Mouse (Mus musculus): ENCODE measurements around the gene Fgd5. TPM values are rescaled to one million over a fixed set of nuclear protein-coding genes. Genes with fewer than 3 reads are reported as not detected.
"Not testable (repeated sequence)": the region's sequence is repeated elsewhere in the genome, so short reads cannot be mapped to it uniquely, and the experiment has no call there.

The Fgd5 gene
- 8.0 and 8.3 TPM in 2 replicates for polyA plus RNA-seq (2014; fragmentation: Nextera tagmentation; extraction: Ambion mirVana)

- H3K4me2 ChIP-seq: peak within 1 kb of the TSS; percentile 75
- H3K27me3 ChIP-seq (replicated peaks; ENCODE audit: control insufficient read depth, insufficient read depth, low read length): peaks cover 40% of the 10 kb centered on the region
- DNase-seq (ENCODE audit: low spot score) (peak; percentile 44), ATAC-seq (replicated peaks; ENCODE audit: low FRiP score) (0 out of 2 replicates have a peak, but pooled peaks have one; percentile 21)
- H3K36me3 ChIP-seq (ENCODE audit: control insufficient read depth, insufficient read depth, low read length): no peaks in the 10 kb centered on the region
- H3K9me3 ChIP-seq (ENCODE audit: control insufficient read depth, low read length): no peaks in the 10 kb centered on the region
- H3K27ac ChIP-seq (ENCODE audit: low read depth, low read length): no peak within 1 kb of the TSS
- WGBS: 3% methylated on average over 47 of the region's 62 CpGs
- H3K4me1 ChIP-seq (replicated peaks; ENCODE audit: control insufficient read depth, insufficient read depth, low read length): no peaks in the 10 kb centered on the region
- peak within 1 kb of the TSS; percentile 54 for H3K9ac ChIP-seq (ENCODE audit: low read depth, low read length)
- H3K4me3 ChIP-seq (ENCODE audit: low read depth, low read length): peak within 1 kb of the TSS; percentile 59
These were observed at the start of gene Fgd5 for GRCm38 (mm10) chr6:91978371-91979300. Gene Fgd5 (plus strand): TSS chr6:91978878.

- ATAC-seq (replicated peaks; ENCODE audit: low FRiP score) (no peak), DNase-seq (ENCODE audit: low spot score) (no peak)
- 83% methylated on average over 5 of the region's 5 CpGs for WGBS
- H3K36me3 ChIP-seq (ENCODE audit: control insufficient read depth, insufficient read depth, low read length): no peaks in the 10 kb centered on the region
- no peak overlapping the region for H3K9ac ChIP-seq (ENCODE audit: low read depth, low read length)
- H3K9me3 ChIP-seq (ENCODE audit: control insufficient read depth, low read length): no peaks in the 10 kb centered on the region
- no peak overlapping the region for H3K4me3 ChIP-seq (ENCODE audit: low read depth, low read length)
- no peak overlapping the region for H3K27ac ChIP-seq (ENCODE audit: low read depth, low read length)
- H3K27me3 ChIP-seq (replicated peaks; ENCODE audit: control insufficient read depth, insufficient read depth, low read length): no peaks in the 10 kb centered on the region; the same call in 1 of the 2 replicates
- no peak overlapping the region for H3K4me2 ChIP-seq
- no peaks in the 10 kb centered on the region for H3K4me1 ChIP-seq (replicated peaks; ENCODE audit: control insufficient read depth, insufficient read depth, low read length)
These were observed 47.4 kb upstream of the Fgd5 start for GRCm38 (mm10) chr6:91931231-91931630.

GRCm38 (mm10) chr6:91938491-91938890 is 40.2 kb upstream of the Fgd5 start:
- DNase-seq (ENCODE audit: low spot score) (no peak), ATAC-seq (replicated peaks; ENCODE audit: low FRiP score) (no peak)
- Histone ChIP-seq H3K4me1 (replicated peaks; ENCODE audit: control insufficient read depth, insufficient read depth, low read length) (no peaks in the 10 kb centered on the region), H3K36me3 (ENCODE audit: control insufficient read depth, insufficient read depth, low read length) (no peaks in the 10 kb centered on the region), H3K9ac (ENCODE audit: low read depth, low read length) (no peak overlapping the region), H3K4me2 (no peak overlapping the region), H3K27me3 (replicated peaks; ENCODE audit: control insufficient read depth, insufficient read depth, low read length) (no peaks in the 10 kb centered on the region), H3K9me3 (ENCODE audit: control insufficient read depth, low read length) (no peaks in the 10 kb centered on the region), H3K4me3 (ENCODE audit: low read depth, low read length) (no peak overlapping the region), H3K27ac (ENCODE audit: low read depth, low read length) (no peak overlapping the region)
- 77% methylated on average over 4 of the region's 4 CpGs for WGBS

- Histone ChIP-seq H3K9ac (ENCODE audit: low read depth, low read length) (no peak overlapping the region), H3K27ac (ENCODE audit: low read depth, low read length) (no peak overlapping the region), H3K4me1 (replicated peaks; ENCODE audit: control insufficient read depth, insufficient read depth, low read length) (no peaks in the 10 kb centered on the region), H3K4me3 (ENCODE audit: low read depth, low read length) (no peak overlapping the region), H3K27me3 (replicated peaks; ENCODE audit: control insufficient read depth, insufficient read depth, low read length) (no peaks in the 10 kb centered on the region), H3K36me3 (ENCODE audit: control insufficient read depth, insufficient read depth, low read length) (no peaks in the 10 kb centered on the region), H3K9me3 (ENCODE audit: control insufficient read depth, low read length) (no peaks in the 10 kb centered on the region), H3K4me2 (no peak overlapping the region)
- ATAC-seq (replicated peaks; ENCODE audit: low FRiP score): no peak
- 70% methylated on average over 2 of the region's 2 CpGs for WGBS
- DNase-seq (ENCODE audit: low spot score): no peak
These were observed 30.3 kb upstream of the Fgd5 start for GRCm38 (mm10) chr6:91948426-91948825.

- not testable (repeated sequence) for DNase-seq (ENCODE audit: low spot score); ATAC-seq (replicated peaks; ENCODE audit: low FRiP score); H3K27me3 ChIP-seq (replicated peaks; ENCODE audit: control insufficient read depth, insufficient read depth, low read length); H3K4me3 ChIP-seq (ENCODE audit: low read depth, low read length); H3K9ac ChIP-seq (ENCODE audit: low read depth, low read length); H3K36me3 ChIP-seq (ENCODE audit: control insufficient read depth, insufficient read depth, low read length); H3K9me3 ChIP-seq (ENCODE audit: control insufficient read depth, low read length); H3K4me2 ChIP-seq; H3K4me1 ChIP-seq (replicated peaks; ENCODE audit: control insufficient read depth, insufficient read depth, low read length); H3K27ac ChIP-seq (ENCODE audit: low read depth, low read length)
- WGBS: 17% methylated on average over 2 of the region's 8 CpGs
These were observed 20.7 kb upstream of the Fgd5 start for GRCm38 (mm10) chr6:91958015-91958414.

GRCm38 (mm10) chr6:91960028-91960811 is 18.5 kb upstream of the Fgd5 start:
- Histone ChIP-seq H3K9me3 (ENCODE audit: control insufficient read depth, low read length) (no peaks in the 10 kb centered on the region), H3K36me3 (ENCODE audit: control insufficient read depth, insufficient read depth, low read length) (no peaks in the 10 kb centered on the region), H3K4me2 (peak overlapping the region; percentile 22), H3K4me1 (replicated peaks; ENCODE audit: control insufficient read depth, insufficient read depth, low read length) (peaks cover 3% of the 10 kb centered on the region; the same call in 1 of the 2 replicates), H3K9ac (ENCODE audit: low read depth, low read length) (no peak overlapping the region), H3K27ac (ENCODE audit: low read depth, low read length) (peak overlapping the region; percentile 38), H3K27me3 (replicated peaks; ENCODE audit: control insufficient read depth, insufficient read depth, low read length) (no peaks in the 10 kb centered on the region), H3K4me3 (ENCODE audit: low read depth, low read length) (no peak overlapping the region)
- DNase-seq (ENCODE audit: low spot score) (no peak), ATAC-seq (replicated peaks; ENCODE audit: low FRiP score) (no peak)
- 42% methylated on average over 8 of the region's 8 CpGs for WGBS

- no peak overlapping the region for H3K4me3 ChIP-seq (ENCODE audit: low read depth, low read length)
- H3K4me2 ChIP-seq: no peak overlapping the region
- no peaks in the 10 kb centered on the region for H3K36me3 ChIP-seq (ENCODE audit: control insufficient read depth, insufficient read depth, low read length)
- no peak overlapping the region for H3K27ac ChIP-seq (ENCODE audit: low read depth, low read length)
- no peaks in the 10 kb centered on the region for H3K27me3 ChIP-seq (replicated peaks; ENCODE audit: control insufficient read depth, insufficient read depth, low read length)
- no peaks in the 10 kb centered on the region for H3K9me3 ChIP-seq (ENCODE audit: control insufficient read depth, low read length)
- DNase-seq (ENCODE audit: low spot score): no peak
- H3K9ac ChIP-seq (ENCODE audit: low read depth, low read length): no peak overlapping the region
- H3K4me1 ChIP-seq (replicated peaks; ENCODE audit: control insufficient read depth, insufficient read depth, low read length): peaks cover 3% of the 10 kb centered on the region; the same call in 1 of the 2 replicates
- ATAC-seq (replicated peaks; ENCODE audit: low FRiP score): no peak
- 24% methylated on average over 4 of the region's 4 CpGs for WGBS
These were observed 15.2 kb upstream of the Fgd5 start for GRCm38 (mm10) chr6:91963429-91963828.

- no peak for ATAC-seq (replicated peaks; ENCODE audit: low FRiP score)
- Histone ChIP-seq H3K4me2 (no peak overlapping the region), H3K9ac (ENCODE audit: low read depth, low read length) (no peak overlapping the region), H3K36me3 (ENCODE audit: control insufficient read depth, insufficient read depth, low read length) (no peaks in the 10 kb centered on the region), H3K27me3 (replicated peaks; ENCODE audit: control insufficient read depth, insufficient read depth, low read length) (no peaks in the 10 kb centered on the region), H3K4me3 (ENCODE audit: low read depth, low read length) (no peak overlapping the region), H3K9me3 (ENCODE audit: control insufficient read depth, low read length) (no peaks in the 10 kb centered on the region), H3K27ac (ENCODE audit: low read depth, low read length) (no peak overlapping the region), H3K4me1 (replicated peaks; ENCODE audit: control insufficient read depth, insufficient read depth, low read length) (peaks cover 3% of the 10 kb centered on the region; the same call in 1 of the 2 replicates)
- DNase-seq (ENCODE audit: low spot score): no peak
- 86% methylated on average over 8 of the region's 8 CpGs for WGBS
These were observed 13.6 kb upstream of the Fgd5 start for GRCm38 (mm10) chr6:91965060-91965459.
